Mouse (Mus musculus): ENCODE data around the gene Mapk9.

DNA sequence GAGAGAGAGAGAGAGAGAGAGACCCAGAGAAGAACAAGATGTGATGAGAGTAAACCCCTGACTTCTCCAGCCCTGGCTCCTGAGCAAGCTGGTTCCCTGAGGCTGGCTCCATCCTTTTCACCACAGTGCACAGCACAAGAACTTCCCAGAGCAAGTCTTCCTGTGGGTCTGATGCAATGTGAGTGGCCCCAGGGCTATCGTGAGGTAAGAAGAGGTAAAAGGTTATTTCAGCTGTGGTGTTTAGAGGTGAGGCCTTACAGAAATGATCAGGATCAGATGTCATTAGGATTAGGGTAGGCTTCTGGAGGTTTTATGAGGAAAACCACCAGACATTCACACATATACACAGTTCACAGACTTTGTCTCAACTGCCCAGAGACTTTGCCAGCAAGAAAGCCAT lies 4.7 kb upstream of the Mapk9 start:
- TF ChIP-seq POLR2A (IDR thresholded peaks at IDR 0.05; ENCODE audit: extremely low read depth, insufficient read depth, low read length) (no peak), CTCF (IDR thresholded peaks at IDR 0.05; ENCODE audit: extremely low read depth, insufficient read depth, low read length) (no peak)

Data from cortical plate, adult 2 months (tissue).